Mouse (Mus musculus) lung, postnatal 0 days (tissue): Measurements from ENCODE around the gene Pcgf6. TPM values are rescaled to one million over a fixed set of nuclear protein-coding genes. Genes with fewer than 3 reads are reported as not detected.
A peak's percentile ranks its signal among the peaks of the same experiment; 100 is the strongest.

Source experiments
- ATAC-seq: fragments of 200-750 bp; cut with Nextera tagmentation; 2 replicates; pipeline ENCODE4 v1.8.0; 2017; ENCODE audit warnings: moderate library complexity
- DNase-seq: peaks from one replicate; pipeline ENCODE4 v3.0.0-alpha.2; 2016; ENCODE audit warnings: low spot score
- H3K27ac ChIP-seq: fragments of 300-500 bp; sonication (generic); 2 replicates; pipeline ENCODE4 v1.5.1; 2014; ENCODE audit warnings: antibody characterized with exemption, mild to moderate bottlenecking, low read length, mixed read lengths
- H3K27me3 ChIP-seq: fragments of 300-500 bp; sonication (generic); replicated peaks from 2 replicates; pipeline ENCODE4 v1.6.1; 2014; ENCODE audit warnings: low read length, mixed read lengths; ENCODE audit not compliant: insufficient read depth
- H3K36me3 ChIP-seq: fragments of 300-500 bp; sonication (generic); 2 replicates; pipeline ENCODE4 v1.6.1; 2014; ENCODE audit warnings: low read length, mixed read lengths; ENCODE audit not compliant: insufficient read depth
- H3K4me1 ChIP-seq: fragments of 300-500 bp; sonication (generic); 2 replicates; pipeline ENCODE4 v1.6.1; 2014; ENCODE audit warnings: antibody characterized with exemption, low read depth, low read length, mixed read lengths; ENCODE audit not compliant: insufficient read depth
- H3K4me2 ChIP-seq: fragments of 300-500 bp; sonication (generic); replicated peaks from 2 replicates; pipeline ENCODE4 v1.6.1; 2014; ENCODE audit warnings: low read depth, mild to moderate bottlenecking, low read length, moderate library complexity, mixed read lengths
- H3K4me3 ChIP-seq: fragments of 300-500 bp; sonication (generic); 2 replicates; pipeline ENCODE4 v1.5.1; 2014; ENCODE audit warnings: low read depth, low read length
- H3K9ac ChIP-seq: fragments of 300-500 bp; sonication (generic); replicated peaks from 2 replicates; pipeline ENCODE4 v1.6.1; 2014; ENCODE audit warnings: low read depth, mild to moderate bottlenecking
- H3K9me3 ChIP-seq: fragments of 300-500 bp; sonication (generic); 2 replicates; pipeline ENCODE4 v1.6.1; 2016; ENCODE audit warnings: low read length, mixed read lengths
- CTCF ChIP-seq: IDR thresholded peaks from 2 replicates; pipeline ENCODE4 v1.5.1; 2016; ENCODE audit warnings: antibody characterized with exemption, mild to moderate bottlenecking
- EP300 ChIP-seq: IDR thresholded peaks from 2 replicates; pipeline ENCODE4 v1.6.1; 2016; ENCODE audit warnings: antibody characterized with exemption, mild to moderate bottlenecking, control low read depth
- WGBS: fragments of 180-500 bp; shearing (Covaris S2); extraction: QIAGEN DNeasy Blood & Tissue Kit; methylation state at CpG from one replicate; pipeline ENCODE4 v1.1.7; 2014; 5-methylcytosine and 5-hydroxymethylcytosine counted together
- polyA plus RNA-seq: library from polyadenylated mRNA; unstranded; fragments of >200 nt; fragmentation: Nextera tagmentation; extraction: Ambion mirVana; gene quantifications from 2 replicates; pipeline ENCODE4 v1.2.1, GENCODE M21; 2015

The Pcgf6 gene
- polyA plus RNA-seq, 1 experiment from 2014 or later = 6.8 TPM

- H3K4me3 ChIP-seq = peak within 1 kb of the TSS; percentile 97
- 0 out of 2 replicates have a peak, but pooled peaks cover 3% of the 10 kb centered on the region for H3K36me3 ChIP-seq
- H3K9ac ChIP-seq = peak within 1 kb of the TSS; percentile 81
- ATAC-seq (peak; percentile 81), DNase-seq (peak; percentile 99)
- H3K4me1 ChIP-seq = no peaks in the 10 kb centered on the region
- H3K4me2 ChIP-seq = peak within 1 kb of the TSS; percentile 84
- H3K27ac ChIP-seq = peak within 1 kb of the TSS; percentile 89
- no peaks in the 10 kb centered on the region for H3K27me3 ChIP-seq
- TF ChIP-seq CTCF (peak; percentile 45), EP300 (no peak)
- WGBS = 9% methylated on average over 48 of the region's 49 CpGs
- no peaks in the 10 kb centered on the region for H3K9me3 ChIP-seq
Observed at GRCm38 (mm10) chr19:47067096-47067882, 16.6 kb upstream of the Pcgf6 start, which contains the start of gene Taf5. Gene Taf5 (plus strand): TSS chr19:47067746.

GRCm38 (mm10) chr19:47065860-47066259, 15.2 kb upstream of the Pcgf6 start:
- H3K9ac ChIP-seq = no peak overlapping the region
- no peaks in the 10 kb centered on the region for H3K36me3 ChIP-seq
- no peak overlapping the region for H3K4me3 ChIP-seq
- H3K4me1 ChIP-seq = no peaks in the 10 kb centered on the region
- DNase-seq = no peak
- no peak for ATAC-seq
- peak; percentile 33; the same call in 1 of the 2 replicates for TF ChIP-seq CTCF
- no peak for TF ChIP-seq EP300
- H3K9me3 ChIP-seq = no peaks in the 10 kb centered on the region
- no peak overlapping the region for H3K27ac ChIP-seq
- WGBS = 87% methylated on average over 3 of the region's 3 CpGs
- no peaks in the 10 kb centered on the region for H3K27me3 ChIP-seq
- H3K4me2 ChIP-seq = no peak overlapping the region

GRCm38 (mm10) chr19:47057684-47058083, 7.0 kb upstream of the Pcgf6 start:
- TF ChIP-seq CTCF (no peak), EP300 (no peak)
- Histone ChIP-seq H3K9ac (no peak overlapping the region), H3K4me3 (no peak overlapping the region), H3K36me3 (no peaks in the 10 kb centered on the region), H3K9me3 (no peaks in the 10 kb centered on the region), H3K27me3 (no peaks in the 10 kb centered on the region), H3K27ac (no peak overlapping the region), H3K4me1 (no peaks in the 10 kb centered on the region), H3K4me2 (no peak overlapping the region)
- 65% methylated on average over 1 of the region's 1 CpGs for WGBS
- no peak for DNase-seq
- no peak for ATAC-seq

- H3K9me3 ChIP-seq = no peaks in the 10 kb centered on the region
- no peak overlapping the region for H3K9ac ChIP-seq
- 70% methylated on average over 4 of the region's 4 CpGs for WGBS
- DNase-seq (no peak), ATAC-seq (no peak)
- no peak overlapping the region for H3K4me3 ChIP-seq
- 0 out of 2 replicates have a peak, but pooled peaks cover 4% of the 10 kb centered on the region for H3K4me1 ChIP-seq
- no peaks in the 10 kb centered on the region for H3K36me3 ChIP-seq
- H3K4me2 ChIP-seq = no peak overlapping the region
- no peak for TF ChIP-seq EP300
- TF ChIP-seq CTCF = no peak
- H3K27ac ChIP-seq = no peak overlapping the region
- no peaks in the 10 kb centered on the region for H3K27me3 ChIP-seq
Observed at GRCm38 (mm10) chr19:47053471-47053870, 2.8 kb upstream of the Pcgf6 start.

GRCm38 (mm10) chr19:47052927-47053326, 2.2 kb upstream of the Pcgf6 start:
- no peak overlapping the region for H3K4me3 ChIP-seq
- no peak for TF ChIP-seq CTCF
- TF ChIP-seq EP300 = no peak
- H3K36me3 ChIP-seq = no peaks in the 10 kb centered on the region
- 76% methylated on average over 4 of the region's 4 CpGs for WGBS
- no peaks in the 10 kb centered on the region for H3K9me3 ChIP-seq
- no peak overlapping the region for H3K27ac ChIP-seq
- H3K27me3 ChIP-seq = no peaks in the 10 kb centered on the region
- DNase-seq (no peak), ATAC-seq (no peak)
- H3K4me2 ChIP-seq = no peak overlapping the region
- 0 out of 2 replicates have a peak, but pooled peaks cover 4% of the 10 kb centered on the region for H3K4me1 ChIP-seq
- H3K9ac ChIP-seq = no peak overlapping the region

- Histone ChIP-seq H3K4me3 (peak overlapping the region; percentile 83), H3K36me3 (no peaks in the 10 kb centered on the region), H3K27me3 (no peaks in the 10 kb centered on the region), H3K9ac (peak overlapping the region; percentile 55), H3K4me1 (0 out of 2 replicates have a peak, but pooled peaks cover 4% of the 10 kb centered on the region), H3K4me2 (peak overlapping the region; percentile 99), H3K9me3 (no peaks in the 10 kb centered on the region), H3K27ac (peak overlapping the region; percentile 82; the same call in 1 of the 2 replicates)
- WGBS = 4% methylated on average over 7 of the region's 7 CpGs
- DNase-seq = no peak
- no peak for TF ChIP-seq EP300
- no peak for TF ChIP-seq CTCF
- ATAC-seq = no peak
Observed at GRCm38 (mm10) chr19:47049840-47050239, 866 bp downstream of the Pcgf6 start.
